ENCODE assay signal across 10 mouse cellular contexts in the genomic region with DNA sequence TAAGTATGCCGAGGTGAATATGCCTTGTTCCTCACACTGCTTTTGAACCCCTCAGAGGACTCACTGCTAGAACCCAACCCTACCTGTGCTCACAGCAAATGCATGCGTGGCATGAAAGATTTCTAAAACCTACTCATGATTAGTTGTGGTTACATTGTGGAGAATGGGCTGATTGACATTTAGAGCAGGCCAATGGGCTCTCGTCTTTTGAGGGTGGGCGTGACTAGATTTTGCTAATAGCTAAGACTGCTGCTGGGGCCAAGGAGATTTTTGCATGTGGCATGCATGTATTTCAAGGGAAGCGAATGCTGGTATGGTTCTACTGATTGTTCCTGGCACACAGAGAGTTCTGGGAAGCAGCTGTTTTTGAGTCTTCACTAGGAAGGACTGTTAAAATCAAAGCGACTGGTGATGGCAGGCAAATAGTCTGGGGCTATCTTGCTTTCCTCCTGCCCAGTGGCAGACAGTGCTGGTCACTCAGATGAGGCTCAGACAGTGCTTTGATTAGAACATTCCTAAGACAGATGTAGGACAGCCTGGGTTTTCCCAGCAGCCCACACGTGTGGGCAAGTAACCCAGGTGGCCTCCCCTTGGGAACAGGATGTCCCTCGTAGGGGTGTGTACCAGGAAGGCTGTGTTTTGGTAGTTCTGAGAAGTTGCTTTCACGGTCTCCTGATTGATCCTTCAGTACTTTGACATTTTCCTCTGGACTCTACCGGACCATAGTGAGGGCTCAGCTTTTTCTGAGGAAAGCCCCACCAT. TPM values are rescaled to one million over a fixed set of nuclear protein-coding genes. Genes with fewer than 3 reads are reported as not detected.
A peak's percentile ranks its signal among the peaks of the same experiment; 100 is the strongest.
DNase-seq lines count a peak whose midpoint lies in the region; ATAC-seq lines count a peak whose summit lies in the region.
"Had no signal": no experiment of that assay in that cellular context is flagged by ENCODE, and none has a peak within 500 bp of the region (broad histone marks: within the 10 kb centered on the region; RNA-seq: fewer than 3 reads in every experiment).

No protein-coding gene starts in this region.

- no peak overlapping the region for H3K27ac ChIP-seq in forebrain, embryonic 12.5 days
- H3K27ac ChIP-seq in forebrain, embryonic 15.5 days (replicated peaks) = no peak overlapping the region
- H3K27ac ChIP-seq in neural tube, embryonic 12.5 days = no peak overlapping the region
- H3K27ac ChIP-seq in hindbrain, embryonic 13.5 days = no peak overlapping the region

- no peak overlapping the region for H3K4me3 ChIP-seq in forebrain, embryonic 12.5 days (replicated peaks)
- H3K4me3 ChIP-seq in forebrain, embryonic 15.5 days = no peak overlapping the region
- H3K4me3 ChIP-seq in neural tube, embryonic 12.5 days = no peak overlapping the region
- H3K4me3 ChIP-seq in hindbrain, embryonic 13.5 days = no peak overlapping the region

- H3K27me3 ChIP-seq in forebrain, embryonic 12.5 days = no peaks in the 10 kb centered on the region; the same call in 1 of the 2 replicates
- H3K27me3 ChIP-seq in forebrain, embryonic 15.5 days = no peaks in the 10 kb centered on the region
- no peaks in the 10 kb centered on the region for H3K27me3 ChIP-seq in neural tube, embryonic 12.5 days (replicated peaks)
- H3K27me3 ChIP-seq in hindbrain, embryonic 13.5 days = no peaks in the 10 kb centered on the region

- H3K36me3 ChIP-seq in forebrain, embryonic 12.5 days (replicated peaks) = no peaks in the 10 kb centered on the region
- no peaks in the 10 kb centered on the region for H3K36me3 ChIP-seq in forebrain, embryonic 15.5 days
- H3K36me3 ChIP-seq in neural tube, embryonic 12.5 days = no peaks in the 10 kb centered on the region
- no peaks in the 10 kb centered on the region for H3K36me3 ChIP-seq in hindbrain, embryonic 13.5 days

- no peaks in the 10 kb centered on the region for H3K9me3 ChIP-seq in forebrain, embryonic 12.5 days
- H3K9me3 ChIP-seq in forebrain, embryonic 15.5 days = no peaks in the 10 kb centered on the region
- no peaks in the 10 kb centered on the region for H3K9me3 ChIP-seq in neural tube, embryonic 12.5 days
- no peaks in the 10 kb centered on the region for H3K9me3 ChIP-seq in hindbrain, embryonic 13.5 days

- peaks cover 10% of the 10 kb centered on the region for H3K4me1 ChIP-seq in forebrain, embryonic 12.5 days
- H3K4me1 ChIP-seq in forebrain, embryonic 15.5 days = peaks cover 11% of the 10 kb centered on the region
- H3K4me1 ChIP-seq in neural tube, embryonic 12.5 days = peaks cover 6% of the 10 kb centered on the region; the same call in 1 of the 2 replicates
- H3K4me1 ChIP-seq in hindbrain, embryonic 13.5 days (replicated peaks) = peaks cover 11% of the 10 kb centered on the region; the same call in 1 of the 2 replicates

- H3K9ac ChIP-seq in forebrain, embryonic 12.5 days = no peak overlapping the region
- H3K9ac ChIP-seq in forebrain, embryonic 15.5 days (replicated peaks) = no peak overlapping the region
- H3K9ac ChIP-seq in neural tube, embryonic 12.5 days = no peak overlapping the region
- no peak overlapping the region for H3K9ac ChIP-seq in hindbrain, embryonic 13.5 days

- ATAC-seq in forebrain, embryonic 12.5 days (ENCODE audit: low FRiP score) = no peak
- ATAC-seq in forebrain, embryonic 15.5 days (replicated peaks) = no peak
- ATAC-seq in neural tube, embryonic 12.5 days (ENCODE audit: low FRiP score, low read depth) = no peak
- ATAC-seq in hindbrain, embryonic 13.5 days (ENCODE audit: low FRiP score) = no peak
- ATAC-seq: lung, postnatal 0 days had no signal

- DNase-seq in neural tube, embryonic 10.5 days (ENCODE audit: extremely low spot score, low spot score) = no peak
- DNase-seq in spleen, postnatal 4 days (ENCODE audit: low spot score in 2 of 2) = peak; percentile 77 to 82
- no peak for DNase-seq in urinary bladder, postnatal 10 days (ENCODE audit: low spot score)
- DNase-seq in adrenal gland, adult (ENCODE audit: inconsistent age in 2 of 2, low spot score in 1 of 2) = no peak

- WGBS in forebrain, embryonic 12.5 days = 86% methylated on average over 10 of the region's 10 CpGs
- WGBS in forebrain, embryonic 15.5 days = 81% methylated on average over 10 of the region's 10 CpGs
- 84% methylated on average over 10 of the region's 10 CpGs for WGBS in neural tube, embryonic 12.5 days
- WGBS in hindbrain, embryonic 13.5 days = 87% methylated on average over 10 of the region's 10 CpGs

- peak overlapping the region; percentile 6; the same call in 1 of the 2 replicates for H3K4me2 ChIP-seq in forebrain, embryonic 12.5 days
- H3K4me2 ChIP-seq in forebrain, embryonic 15.5 days (replicated peaks) = no peak overlapping the region
- 0 out of 2 replicates have a peak overlapping the region, but pooled peaks have one; percentile 9 for H3K4me2 ChIP-seq in neural tube, embryonic 12.5 days (replicated peaks)
- 0 out of 2 replicates have a peak overlapping the region, but pooled peaks have one; percentile 8 for H3K4me2 ChIP-seq in hindbrain, embryonic 13.5 days

RNA-seq across cellular contexts. Expression of a gene that starts 12.6 kb away (rescaled TPM):
- 0.49 and 0.50 TPM in 2 replicates for polyA plus RNA-seq in forebrain, embryonic 12.5 days (2016; fragmentation: Nextera tagmentation; extraction: Ambion mirVana)
- 0.22 and 0.42 TPM in 2 replicates for polyA plus RNA-seq in forebrain, embryonic 15.5 days (2015; fragmentation: Nextera tagmentation; extraction: Ambion mirVana)
- 0.61 and 0.94 TPM in 2 replicates for polyA plus RNA-seq in neural tube, embryonic 12.5 days (2016; fragmentation: Nextera tagmentation; extraction: Ambion mirVana)
- 0.49 and 0.61 TPM in 2 replicates for polyA plus RNA-seq in hindbrain, embryonic 13.5 days (2015; fragmentation: Nextera tagmentation; extraction: Ambion mirVana)

RNA-seq across cellular contexts. Expression of a gene that starts 27.7 kb away (rescaled TPM):
- polyA plus RNA-seq in forebrain, embryonic 12.5 days (2016; fragmentation: Nextera tagmentation; extraction: Ambion mirVana) = not detected in 2 replicates
- not detected in 2 replicates for polyA plus RNA-seq in forebrain, embryonic 15.5 days (2015; fragmentation: Nextera tagmentation; extraction: Ambion mirVana)
- polyA plus RNA-seq in neural tube, embryonic 12.5 days (2016; fragmentation: Nextera tagmentation; extraction: Ambion mirVana) = not detected in 2 replicates
- not detected in 2 replicates for polyA plus RNA-seq in hindbrain, embryonic 13.5 days (2015; fragmentation: Nextera tagmentation; extraction: Ambion mirVana)
- polyA plus RNA-seq: lung, postnatal 0 days; thymus, postnatal 0 days had no signal

RNA-seq across cellular contexts. Expression of a gene that starts 27.8 kb away (rescaled TPM):
- polyA plus RNA-seq in forebrain, embryonic 12.5 days (2016; fragmentation: Nextera tagmentation; extraction: Ambion mirVana) = 141 and 144 TPM in 2 replicates
- polyA plus RNA-seq in forebrain, embryonic 15.5 days (2015; fragmentation: Nextera tagmentation; extraction: Ambion mirVana) = 102 and 113 TPM in 2 replicates
- 127 and 128 TPM in 2 replicates for polyA plus RNA-seq in neural tube, embryonic 12.5 days (2016; fragmentation: Nextera tagmentation; extraction: Ambion mirVana)
- 98.7 and 106 TPM in 2 replicates for polyA plus RNA-seq in hindbrain, embryonic 13.5 days (2015; fragmentation: Nextera tagmentation; extraction: Ambion mirVana)

RNA-seq across cellular contexts. Expression of a gene that starts 32.6 kb away (rescaled TPM):
- 0.56 and 0.60 TPM in 2 replicates for polyA plus RNA-seq in forebrain, embryonic 12.5 days (2016; fragmentation: Nextera tagmentation; extraction: Ambion mirVana)
- polyA plus RNA-seq in forebrain, embryonic 15.5 days (2015; fragmentation: Nextera tagmentation; extraction: Ambion mirVana) = 0.54 and 1.0 TPM in 2 replicates
- polyA plus RNA-seq in neural tube, embryonic 12.5 days (2016; fragmentation: Nextera tagmentation; extraction: Ambion mirVana) = 0.22 and 0.25 TPM in 2 replicates
- polyA plus RNA-seq in hindbrain, embryonic 13.5 days (2015; fragmentation: Nextera tagmentation; extraction: Ambion mirVana) = 0.74 and 1.8 TPM in 2 replicates

RNA-seq across cellular contexts. Expression of a gene that starts 58.4 kb away (rescaled TPM):
- 0.15 and 0.73 TPM in 2 replicates for polyA plus RNA-seq in forebrain, embryonic 12.5 days (2016; fragmentation: Nextera tagmentation; extraction: Ambion mirVana)
- polyA plus RNA-seq in forebrain, embryonic 15.5 days (2015; fragmentation: Nextera tagmentation; extraction: Ambion mirVana) = 0.34 and 0.41 TPM in 2 replicates
- polyA plus RNA-seq in neural tube, embryonic 12.5 days (2016; fragmentation: Nextera tagmentation; extraction: Ambion mirVana) = 0.28 and 0.42 TPM in 2 replicates
- 0.30 and 0.31 TPM in 2 replicates for polyA plus RNA-seq in hindbrain, embryonic 13.5 days (2015; fragmentation: Nextera tagmentation; extraction: Ambion mirVana)

Comparison
In these comparisons a context has a peak if more than half of its experiments do, and no peak if none do; other contexts are left out.
1. DNase-seq: peak in spleen, postnatal 4 days (2 of 2); none in neural tube, embryonic 10.5 days (single experiment), urinary bladder, postnatal 10 days (single experiment) and adrenal gland, adult (0 of 2).